Mouse (Mus musculus) regulatory T cell (primary cell): ENCODE data around the gene Slc23a4.

Experiments
- in situ Hi-C: fragments of 300-600 bp; cut with MboI, MseI; formaldehyde crosslinking; loops from one replicate; pipeline ENCODE4 v1.15.1; 2025; ENCODE audit warnings: high pct_unique_total_duplicates

The Slc23a4 gene

GRCm38 (mm10) chr6:34959131-34959530 is 29.1 kb downstream of the Slc23a4 start:
- in situ Hi-C loops, result no loop called here

GRCm38 (mm10) chr6:34955862-34956241 is 32.4 kb downstream of the Slc23a4 start:
- in situ Hi-C loops, result no loop called here

GRCm38 (mm10) chr6:34954926-34955861 is 33.0 kb downstream of the Slc23a4 start:
- in situ Hi-C loops, result no loop called here

- in situ Hi-C loops, result no loop called here
These were observed 36.1 kb downstream of the Slc23a4 start for GRCm38 (mm10) chr6:34951956-34952667.

- in situ Hi-C loops, result no loop called here
These were observed 36.7 kb downstream of the Slc23a4 start for GRCm38 (mm10) chr6:34951518-34951917.

GRCm38 (mm10) chr6:34948461-34948860 is 39.7 kb downstream of the Slc23a4 start:
- in situ Hi-C loops, result no loop called here

- in situ Hi-C loops, result no loop called here
These were observed 41.6 kb downstream of the Slc23a4 start for GRCm38 (mm10) chr6:34946486-34947079.

- in situ Hi-C loops, result no loop called here
These were observed 44.7 kb downstream of the Slc23a4 start for GRCm38 (mm10) chr6:34943499-34943898.

- in situ Hi-C loops, result no loop called here
These were observed 45.8 kb downstream of the Slc23a4 start for GRCm38 (mm10) chr6:34942446-34942845.

GRCm38 (mm10) chr6:34941496-34941895 is 46.7 kb downstream of the Slc23a4 start:
- in situ Hi-C loops, result no loop called here

- in situ Hi-C loops, result loop anchor here (5.0 kb wide), 1 partner anchor 58 kb away; no protein-coding TSS in a partner anchor
These were observed 48.8 kb downstream of the Slc23a4 start for GRCm38 (mm10) chr6:34939451-34939850.

GRCm38 (mm10) chr6:34938929-34939325 is 49.3 kb downstream of the Slc23a4 start:
- in situ Hi-C loops, result loop anchor here (5.0 kb wide), 1 partner anchor 58 kb away; no protein-coding TSS in a partner anchor

- in situ Hi-C loops, result loop anchor here (5.0 kb wide), 1 partner anchor 59 kb away; no protein-coding TSS in a partner anchor
These were observed 49.8 kb downstream of the Slc23a4 start for GRCm38 (mm10) chr6:34938280-34938928.

- in situ Hi-C loops, result loop anchor here (5.0 kb wide), 1 partner anchor 61 kb away; no protein-coding TSS in a partner anchor
These were observed 51.5 kb downstream of the Slc23a4 start for GRCm38 (mm10) chr6:34936743-34937142.

GRCm38 (mm10) chr6:34932633-34933032 is 55.6 kb downstream of the Slc23a4 start:
- in situ Hi-C loops, result no loop called here

- in situ Hi-C loops, result no loop called here
These were observed 60.6 kb downstream of the Slc23a4 start for GRCm38 (mm10) chr6:34927594-34927993.

- in situ Hi-C loops, result no loop called here
These were observed 61.0 kb downstream of the Slc23a4 start for GRCm38 (mm10) chr6:34927156-34927555.

- in situ Hi-C loops, result no loop called here
These were observed 66.3 kb downstream of the Slc23a4 start for GRCm38 (mm10) chr6:34921941-34922340.

GRCm38 (mm10) chr6:34920631-34921030 is 67.6 kb downstream of the Slc23a4 start:
- in situ Hi-C loops, result no loop called here

GRCm38 (mm10) chr6:34919956-34920355 is 68.2 kb downstream of the Slc23a4 start, which contains the start of gene Stra8:
Gene Stra8, plus strand, starts transcription at chr6:34920163.
- in situ Hi-C loops, result loop anchor here (10.0 kb wide), 1 partner anchor 405 kb away; no protein-coding TSS in a partner anchor

GRCm38 (mm10) chr6:34919146-34919545 is 69.1 kb downstream of the Slc23a4 start:
- in situ Hi-C loops, result loop anchor here (10.0 kb wide), 1 partner anchor 404 kb away; no protein-coding TSS in a partner anchor
